Mouse (Mus musculus) B cell, adult 2 months (primary cell): ENCODE measurements around the gene Prr23a3.

Experiments
- DNase-seq, 2 experiments: peaks; one replicate each; pipeline ENCODE4 v3.0.0; 2022

The Prr23a3 gene

DNA sequence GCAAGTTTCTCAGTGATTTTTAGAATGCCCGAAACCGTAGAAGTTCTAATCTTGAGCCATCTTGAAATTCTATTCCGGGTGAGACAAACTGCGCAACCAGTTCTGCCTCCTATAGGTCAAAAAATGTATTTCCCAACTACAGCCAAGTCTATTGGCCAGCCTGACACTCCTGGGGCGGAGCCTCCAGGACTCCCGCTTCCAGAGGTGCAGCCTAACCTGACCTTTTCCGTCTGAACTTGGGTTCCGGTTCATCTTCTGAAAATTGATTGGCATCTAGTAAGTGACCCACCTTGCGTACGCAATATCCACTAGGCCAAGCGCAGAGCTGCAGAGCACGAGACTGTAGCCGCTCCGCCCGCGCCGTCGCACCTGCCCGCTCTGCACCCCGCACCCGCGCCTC lies at the start of gene Prr23a3:
Prr23a3 (plus strand) TSS at position 197 of the 400 bp plus-strand sequence.
- no peak for DNase-seq

DNA sequence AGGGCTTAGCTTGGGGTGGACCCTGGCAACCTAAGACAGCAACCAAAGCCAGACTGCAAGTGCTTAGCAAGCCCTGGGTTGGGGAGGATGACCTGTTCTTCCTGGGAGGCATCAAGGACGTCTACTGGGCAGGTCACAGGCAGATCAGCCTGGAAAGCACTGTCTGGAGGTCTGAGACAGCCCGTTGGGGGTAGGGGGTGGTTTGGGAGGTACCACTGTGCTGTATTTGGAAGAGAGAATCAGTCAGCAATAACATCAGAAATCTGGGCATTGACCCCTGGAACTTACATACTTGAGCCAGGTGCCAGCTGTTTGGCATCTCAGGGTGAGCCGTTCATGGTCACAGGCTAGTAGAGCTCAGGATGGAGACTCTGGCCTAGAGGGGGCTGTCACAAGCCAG lies 48.5 kb upstream of the Prr23a3 start:
- no peak for DNase-seq

DNA sequence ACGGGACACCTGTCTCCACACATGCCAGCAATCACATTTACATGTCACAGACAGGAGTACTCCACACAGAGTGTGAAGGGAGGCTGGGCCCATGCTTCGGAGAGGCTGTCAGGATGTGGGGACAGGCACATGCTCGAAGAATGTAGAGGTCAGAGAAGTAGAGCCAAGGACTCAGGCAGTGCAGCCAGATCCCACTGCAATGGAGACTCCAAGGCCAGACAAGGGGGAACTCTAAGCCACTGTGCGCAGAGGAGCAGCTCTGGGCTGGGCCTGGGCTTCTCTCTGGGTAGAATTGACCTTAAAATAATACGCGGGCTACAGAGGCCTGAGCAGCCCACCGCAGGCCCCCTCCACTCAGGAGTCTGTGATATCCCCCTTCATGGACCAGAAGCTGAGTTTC lies 47.0 kb upstream of the Prr23a3 start:
- DNase-seq: no peak

DNA sequence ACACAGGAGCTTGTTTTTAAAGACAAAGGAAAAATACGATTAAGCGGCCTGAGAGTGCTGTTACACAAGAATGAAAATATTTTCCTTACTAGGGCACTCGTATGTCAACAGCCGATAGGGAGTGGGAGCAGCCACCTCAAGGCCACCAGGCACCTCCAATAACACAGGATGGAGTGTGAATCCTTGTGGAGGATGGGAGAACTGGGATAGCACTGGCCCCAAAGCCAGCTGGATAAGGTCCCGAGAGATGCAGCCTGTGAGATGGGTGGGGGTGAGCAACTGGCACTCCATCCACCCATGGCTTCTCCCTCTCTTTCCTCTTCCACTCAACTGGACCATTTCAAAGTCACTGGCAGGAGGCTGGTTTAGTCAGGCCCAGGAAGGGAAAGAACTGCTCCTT lies 45.6 kb upstream of the Prr23a3 start:
- DNase-seq: no peak

DNA sequence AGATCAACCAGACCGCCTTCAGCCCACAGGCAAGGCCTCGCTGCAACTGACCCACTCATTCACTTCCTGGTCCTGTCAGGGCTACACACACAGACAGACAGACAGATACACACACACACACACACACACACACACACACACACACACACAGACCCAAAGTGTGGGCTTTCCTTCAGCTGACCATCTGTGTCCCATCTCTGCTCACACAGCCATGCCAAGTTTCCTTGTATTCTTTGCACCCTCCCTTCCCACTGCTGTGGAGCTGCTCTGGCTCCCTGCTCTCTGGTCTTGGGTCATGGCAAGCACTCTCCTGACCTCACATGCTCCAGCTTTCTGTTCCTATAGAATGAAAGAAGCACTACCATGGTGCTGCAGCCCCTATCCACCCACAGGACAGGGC lies 45.1 kb upstream of the Prr23a3 start:
- no peak for DNase-seq

DNA sequence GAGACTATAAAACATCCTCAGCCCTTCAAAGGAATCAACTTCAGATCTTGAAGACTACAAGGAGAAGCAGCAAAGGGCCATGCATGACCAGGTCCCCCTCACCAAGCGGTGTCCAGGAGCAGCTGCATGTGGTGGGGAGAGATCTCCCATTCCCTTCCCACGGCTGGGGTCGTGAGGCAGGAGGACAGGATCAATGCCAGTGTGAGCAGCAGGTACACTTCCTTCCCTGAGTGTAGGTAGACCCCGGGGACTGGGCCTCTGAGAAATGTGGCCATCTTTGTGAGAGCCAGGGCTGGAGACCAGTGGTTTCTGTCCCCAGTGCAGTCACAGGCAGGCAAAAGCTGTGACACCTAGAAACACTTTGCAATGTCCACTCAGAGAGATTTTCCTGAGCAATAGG lies 44.1 kb upstream of the Prr23a3 start:
- DNase-seq: no peak

DNA sequence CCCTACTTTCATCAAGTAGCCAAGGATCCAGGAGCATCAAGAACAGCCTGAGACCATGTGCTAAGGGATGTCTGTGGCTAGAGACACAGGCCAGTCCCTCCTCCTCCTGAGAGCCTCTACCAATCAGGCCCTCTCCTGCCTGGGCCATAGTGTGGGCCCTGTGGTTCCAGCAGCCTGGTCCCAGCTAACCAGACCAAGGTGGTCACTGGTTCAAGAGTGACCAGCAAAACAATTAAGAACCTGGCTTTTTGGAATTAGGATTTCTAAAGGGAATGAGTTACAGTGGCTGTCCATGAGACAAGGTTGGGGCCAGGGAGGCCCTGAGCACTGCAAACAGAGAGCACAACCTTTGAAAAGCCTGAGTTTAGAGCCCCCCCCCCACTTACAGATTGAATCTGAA lies 43.5 kb upstream of the Prr23a3 start:
- DNase-seq: no peak

DNA sequence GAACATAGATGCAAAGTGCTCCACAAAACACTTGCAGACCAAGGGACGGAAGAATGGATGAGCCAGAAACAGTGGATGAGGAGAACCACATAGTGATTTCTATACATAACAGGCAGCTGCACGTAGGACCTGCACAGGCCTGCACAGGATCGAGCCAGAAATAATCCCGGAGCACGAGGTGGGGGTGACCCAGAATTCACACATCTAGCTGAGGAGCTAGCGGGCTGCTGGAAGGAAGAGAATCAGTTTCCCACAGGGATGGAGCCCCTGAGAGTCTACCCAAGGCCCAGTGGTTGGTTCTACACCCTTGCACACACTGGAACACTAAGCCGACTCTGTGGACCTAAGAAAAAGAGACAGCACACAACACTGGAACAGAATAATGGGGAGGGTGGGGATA lies 40.8 kb upstream of the Prr23a3 start:
- no peak for DNase-seq

DNA sequence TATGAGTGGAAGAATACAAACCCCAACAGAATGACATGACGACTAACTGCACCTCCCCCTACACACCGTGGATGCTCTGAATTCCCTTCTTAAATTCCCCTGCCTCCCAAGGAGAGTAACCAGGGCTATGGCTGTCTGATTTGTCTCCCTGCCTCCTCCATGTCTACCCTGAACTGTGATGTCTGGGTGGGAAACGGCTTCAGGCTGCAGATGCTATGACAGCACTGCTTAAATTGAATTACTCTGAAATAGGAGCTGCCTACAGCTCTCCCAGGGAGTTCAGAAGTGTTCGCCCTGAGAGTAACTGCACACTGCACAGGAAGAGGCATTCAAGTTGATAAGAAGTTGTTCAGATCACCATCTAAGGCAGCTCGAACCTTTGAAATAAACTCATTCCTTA lies 35.1 kb upstream of the Prr23a3 start:
- no peak for DNase-seq

DNA sequence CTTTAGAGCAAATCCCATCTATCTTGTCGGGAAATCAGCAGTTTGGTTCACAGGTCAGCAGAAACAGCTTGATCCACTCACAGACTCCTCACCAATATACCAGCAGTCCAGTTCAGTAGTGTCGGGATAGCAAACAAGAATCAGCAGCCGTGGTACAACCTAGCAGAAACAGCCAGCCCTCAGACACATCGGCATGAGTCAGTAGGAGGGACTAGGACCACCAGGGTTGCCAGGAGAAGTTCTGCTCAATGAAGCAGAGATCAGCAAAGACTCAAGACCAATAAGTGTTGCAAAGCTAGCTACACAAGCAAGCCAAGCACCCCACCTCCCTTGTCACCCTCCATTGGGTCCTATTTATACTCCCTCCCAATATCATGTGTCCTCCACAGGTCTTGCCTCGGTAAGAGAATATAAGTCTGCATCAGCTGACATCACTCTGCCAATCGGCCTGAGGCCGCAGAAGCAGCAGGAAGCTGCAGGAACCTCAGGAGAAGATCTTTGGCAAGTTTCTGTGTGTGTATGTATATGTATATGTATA lies 27.0 kb upstream of the Prr23a3 start:
- no peak for DNase-seq

DNA sequence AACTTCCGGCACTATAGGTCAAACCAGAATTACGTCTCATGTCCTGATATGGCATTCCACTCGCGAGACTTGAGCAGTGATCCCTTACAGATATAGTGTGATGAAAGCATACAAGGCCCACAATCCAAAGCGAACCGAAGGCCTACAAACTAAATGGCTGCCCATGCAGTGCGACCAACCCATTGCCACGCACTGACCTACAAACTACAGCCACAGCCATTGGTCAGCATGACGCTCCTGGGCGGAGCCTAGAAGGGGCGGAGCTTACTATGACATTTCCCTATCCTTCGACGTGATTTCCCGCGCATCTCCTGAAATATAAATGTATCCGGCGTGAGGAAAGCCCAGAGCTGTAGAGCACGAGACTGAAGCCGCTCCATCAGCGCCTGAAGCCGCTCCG lies 22.4 kb upstream of the Prr23a3 start, which contains the start of gene Prr23a1:
Prr23a1 (plus strand) TSS at position 387 of the 400 bp plus-strand sequence.
- no peak for DNase-seq

DNA sequence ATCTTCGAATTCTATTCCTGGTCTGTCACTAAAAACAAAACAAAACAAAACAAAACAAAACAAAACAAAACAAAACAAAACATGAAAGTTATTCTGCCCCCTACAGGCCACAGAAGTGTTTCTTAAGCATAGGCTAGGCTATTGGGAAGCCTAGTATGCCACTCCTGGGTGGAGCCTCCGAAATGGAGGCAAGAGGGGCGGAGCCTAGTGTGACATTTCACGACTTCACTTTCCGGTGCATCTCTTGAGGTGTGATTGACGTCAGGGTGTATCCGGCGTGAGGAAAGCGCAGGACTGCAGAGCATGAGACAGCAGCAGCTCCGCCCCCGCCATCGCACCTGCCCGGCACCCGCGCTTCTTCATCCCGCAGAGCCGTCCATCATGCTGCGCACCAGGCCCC lies 8.4 kb upstream of the Prr23a3 start, which contains the start of gene Prr23a2:
Prr23a2 (plus strand) TSS at position 285 of the 400 bp plus-strand sequence.
- DNase-seq: no peak

DNA sequence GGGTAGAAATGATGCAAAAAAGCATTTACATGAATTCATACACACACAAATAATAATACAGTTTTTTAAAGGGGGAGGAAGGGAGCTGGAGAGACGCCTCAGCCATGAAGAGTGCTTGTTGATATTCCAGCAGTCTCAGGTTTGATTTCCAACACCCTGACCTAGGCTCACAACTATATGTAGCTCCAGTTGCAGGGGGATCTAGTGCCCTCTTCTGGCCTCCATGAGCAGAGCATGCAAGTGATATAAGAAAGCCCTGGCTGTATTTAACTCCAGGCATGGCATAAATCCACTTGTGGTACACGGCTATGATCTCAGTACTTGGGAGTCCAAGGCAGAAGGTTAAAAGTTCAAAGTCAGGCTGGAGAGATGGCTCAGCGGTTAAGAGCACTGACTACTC lies 1.1 kb upstream of the Prr23a3 start:
- DNase-seq: no peak

DNA sequence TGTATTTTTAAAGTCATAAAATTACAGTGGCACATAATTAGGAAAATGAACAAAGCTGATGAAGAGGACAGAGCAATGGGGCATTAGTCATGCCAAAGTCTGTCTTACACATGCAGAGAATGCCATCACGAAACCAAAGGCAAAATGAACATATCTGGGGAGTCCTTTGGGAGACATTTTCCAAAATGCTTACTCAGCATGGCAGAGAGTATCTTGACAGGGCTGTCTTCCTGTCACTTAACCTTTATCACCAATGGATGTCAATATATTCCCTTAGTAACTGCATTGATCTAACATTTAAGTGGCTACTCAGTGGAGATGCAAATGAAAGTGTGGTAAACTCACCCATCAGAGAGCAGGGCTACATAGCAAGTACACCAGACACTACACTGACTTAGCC lies 36.9 kb downstream of the Prr23a3 start:
- DNase-seq: no peak

DNA sequence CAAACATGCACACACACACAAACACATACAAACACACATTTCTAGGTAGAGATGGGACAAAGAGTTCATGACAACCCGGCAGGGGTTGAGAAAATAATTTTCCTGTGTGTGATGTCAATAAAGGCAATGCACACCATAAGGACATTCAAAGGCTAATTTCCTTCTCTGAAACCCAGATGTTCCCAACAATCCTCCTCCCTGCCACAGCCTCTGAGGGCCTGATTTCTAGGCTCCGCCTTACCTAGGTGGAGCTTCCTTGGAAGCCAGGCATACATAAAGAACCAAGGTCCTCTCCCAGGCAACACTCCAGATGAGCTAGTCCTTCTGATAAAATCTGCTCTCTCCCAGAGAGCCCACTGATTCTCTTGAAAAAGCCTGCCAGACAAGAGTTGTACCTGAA lies 38.3 kb downstream of the Prr23a3 start, which contains the start of gene 7420426K07Rik:
7420426K07Rik (plus strand) TSS at position 301 of the 400 bp plus-strand sequence.
- no peak for DNase-seq
